Mouse (Mus musculus) limb, embryonic 14.5 days (tissue): ENCODE measurements around the gene Mospd3. TPM values are rescaled to one million over a fixed set of nuclear protein-coding genes. Genes with fewer than 3 reads are reported as not detected.

Source experiments
- ATAC-seq: fragments of 200-750 bp; cut with Nextera tagmentation; 2 replicates; pipeline ENCODE4 v1.8.0; 2017; ENCODE audit warnings: low read depth, moderate number of reproducible peaks, moderate TSS enrichment; ENCODE audit not compliant: low FRiP score
- DNase-seq: peaks from one replicate; pipeline ENCODE4 v3.0.0-alpha.2; 2015; ENCODE audit warnings: low spot score
- H3K27ac ChIP-seq: fragments of 300-500 bp; sonication (generic); replicated peaks from 2 replicates; pipeline ENCODE4 v1.5.1; 2014; ENCODE audit warnings: low read depth, mild to moderate bottlenecking, low read length, moderate library complexity, mixed read lengths
- H3K27me3 ChIP-seq: fragments of 300-500 bp; sonication (generic); 2 replicates; pipeline ENCODE4 v1.6.1; 2014; ENCODE audit warnings: low read length, mixed read lengths; ENCODE audit not compliant: control insufficient read depth, insufficient read depth
- H3K36me3 ChIP-seq: fragments of 300-500 bp; sonication (generic); 2 replicates; pipeline ENCODE4 v1.6.1; 2014; ENCODE audit warnings: mild to moderate bottlenecking, low read length, moderate library complexity, mixed read lengths; ENCODE audit not compliant: control insufficient read depth, insufficient read depth
- H3K4me1 ChIP-seq: fragments of 300-500 bp; sonication (generic); 2 replicates; pipeline ENCODE4 v1.6.1; 2014; ENCODE audit warnings: antibody characterized with exemption, low read length, mixed read lengths; ENCODE audit not compliant: control insufficient read depth, insufficient read depth
- H3K4me2 ChIP-seq: fragments of 300-500 bp; sonication (generic); replicated peaks from 2 replicates; pipeline ENCODE4 v1.6.1; 2014; ENCODE audit warnings: low read depth, mild to moderate bottlenecking, low read length, moderate library complexity; ENCODE audit not compliant: severe bottlenecking
- H3K4me3 ChIP-seq: fragments of 300-500 bp; sonication (generic); replicated peaks from 2 replicates; pipeline ENCODE4 v1.5.1; 2014; ENCODE audit warnings: low read length
- H3K9ac ChIP-seq: fragments of 300-500 bp; sonication (generic); 2 replicates; pipeline ENCODE4 v1.6.1; 2014; ENCODE audit warnings: mild to moderate bottlenecking, low read depth, low read length, moderate library complexity; ENCODE audit not compliant: severe bottlenecking
- H3K9me3 ChIP-seq: fragments of 300-500 bp; sonication (generic); 2 replicates; pipeline ENCODE4 v1.6.1; 2016; ENCODE audit warnings: low read length; ENCODE audit not compliant: control insufficient read depth
- POLR2A ChIP-seq: fragments of 200-500 bp; IDR thresholded peaks from 2 replicates; pipeline ENCODE4 v1.8.0; 2012; ENCODE audit warnings: inconsistent platforms, mild to moderate bottlenecking, moderate library complexity, borderline replicate concordance; ENCODE audit not compliant: insufficient read depth, insufficient read length; ENCODE audit errors: extremely low read depth
- whole genome bisulfite sequencing: fragments of 180-500 bp; shearing (Covaris S2); extraction: QIAGEN DNeasy Blood & Tissue Kit; methylation state at CpG from one replicate; pipeline ENCODE4 v1.1.7; 2014; 5-methylcytosine and 5-hydroxymethylcytosine counted together
- polyA plus RNA-seq, 2 experiments: library from polyadenylated mRNA; depleted of rRNA in 1 of 2; stranded (reverse) in 1 of 2; unstranded in 1 of 2; fragments of >200 nt; fragmentation: Nextera tagmentation in 1 of 2; extraction: Ambion mirVana in 1 of 2; gene quantifications; 2 replicates each; pipeline versions ENCODE4 v1.2.1 to v1.2.3; 2012 to 2014

Mospd3 gene
- polyA plus RNA-seq, 2 experiments: 49.4 to 68.2 TPM

DNA sequence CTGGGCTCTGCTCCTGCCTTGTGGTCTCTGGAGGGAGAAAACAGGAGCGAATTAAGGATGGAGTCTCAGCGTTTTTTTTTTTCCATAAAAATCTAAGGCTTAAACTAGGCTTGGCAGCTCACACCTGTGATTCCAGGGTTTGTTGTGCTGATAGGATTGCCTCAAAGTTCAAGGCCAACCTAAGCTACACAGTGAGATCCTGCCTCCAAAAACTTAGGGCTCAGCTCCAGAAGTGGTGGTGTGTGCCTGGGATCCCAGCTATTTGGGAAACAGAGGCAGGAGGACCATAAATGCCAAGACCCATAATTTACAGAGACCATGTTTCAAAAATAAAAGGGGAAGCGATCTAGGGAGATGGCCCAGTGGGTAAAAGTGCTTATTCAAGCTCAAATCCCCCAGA is 8.4 kb upstream of the Mospd3 start:
- Histone ChIP-seq H3K9ac (no peak overlapping the region), H3K4me3 (peak overlapping the region; percentile 24), H3K9me3 (no peaks in the 10 kb centered on the region), H3K27me3 (no peaks in the 10 kb centered on the region), H3K4me2 (peak overlapping the region; percentile 70), H3K36me3 (peaks cover 27% of the 10 kb centered on the region), H3K4me1 (peaks cover 52% of the 10 kb centered on the region), H3K27ac (no peak overlapping the region)
- 33% methylated on average over 3 of the region's 3 CpGs for WGBS
- ATAC-seq: no peak
- no peak for TF ChIP-seq POLR2A
- no peak for DNase-seq

DNA sequence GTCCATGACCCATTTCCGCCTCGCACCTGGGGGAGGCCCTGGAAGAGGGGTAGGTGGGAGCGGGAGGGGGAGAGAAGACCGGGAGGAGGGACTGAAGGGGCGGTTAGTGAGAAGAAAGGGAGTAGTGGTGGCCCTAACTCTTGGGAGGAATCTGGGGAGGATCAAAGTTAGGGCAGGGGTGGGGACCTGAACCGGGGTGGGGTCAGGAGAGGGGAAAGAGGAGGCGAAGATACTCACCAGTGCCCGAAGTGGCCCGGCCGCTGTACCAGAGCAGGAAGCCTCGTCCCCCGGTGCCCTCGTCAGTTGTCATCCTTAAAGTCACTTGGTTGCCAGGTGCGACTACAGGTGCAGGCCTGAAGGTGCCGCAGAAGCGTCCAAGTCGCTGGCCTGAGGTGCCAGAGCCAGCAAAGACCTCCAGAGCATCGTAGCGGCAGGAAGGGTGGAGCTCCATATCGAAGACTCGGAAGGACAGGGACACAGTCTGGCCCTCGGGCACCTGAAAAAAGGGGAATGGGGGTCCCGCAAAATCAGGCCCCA is 7.9 kb upstream of the Mospd3 start:
- peak overlapping the region; percentile 70 for H3K4me2 ChIP-seq
- peak overlapping the region; percentile 44 for H3K9ac ChIP-seq
- H3K4me1 ChIP-seq: peaks cover 53% of the 10 kb centered on the region
- H3K4me3 ChIP-seq: peak overlapping the region; percentile 24
- H3K36me3 ChIP-seq: peaks cover 27% of the 10 kb centered on the region
- 14% methylated on average over 22 of the region's 23 CpGs for WGBS
- no peak overlapping the region for H3K27ac ChIP-seq
- no peak for TF ChIP-seq POLR2A
- H3K9me3 ChIP-seq: no peaks in the 10 kb centered on the region
- ATAC-seq: no peak
- no peak for DNase-seq
- no peaks in the 10 kb centered on the region for H3K27me3 ChIP-seq

DNA sequence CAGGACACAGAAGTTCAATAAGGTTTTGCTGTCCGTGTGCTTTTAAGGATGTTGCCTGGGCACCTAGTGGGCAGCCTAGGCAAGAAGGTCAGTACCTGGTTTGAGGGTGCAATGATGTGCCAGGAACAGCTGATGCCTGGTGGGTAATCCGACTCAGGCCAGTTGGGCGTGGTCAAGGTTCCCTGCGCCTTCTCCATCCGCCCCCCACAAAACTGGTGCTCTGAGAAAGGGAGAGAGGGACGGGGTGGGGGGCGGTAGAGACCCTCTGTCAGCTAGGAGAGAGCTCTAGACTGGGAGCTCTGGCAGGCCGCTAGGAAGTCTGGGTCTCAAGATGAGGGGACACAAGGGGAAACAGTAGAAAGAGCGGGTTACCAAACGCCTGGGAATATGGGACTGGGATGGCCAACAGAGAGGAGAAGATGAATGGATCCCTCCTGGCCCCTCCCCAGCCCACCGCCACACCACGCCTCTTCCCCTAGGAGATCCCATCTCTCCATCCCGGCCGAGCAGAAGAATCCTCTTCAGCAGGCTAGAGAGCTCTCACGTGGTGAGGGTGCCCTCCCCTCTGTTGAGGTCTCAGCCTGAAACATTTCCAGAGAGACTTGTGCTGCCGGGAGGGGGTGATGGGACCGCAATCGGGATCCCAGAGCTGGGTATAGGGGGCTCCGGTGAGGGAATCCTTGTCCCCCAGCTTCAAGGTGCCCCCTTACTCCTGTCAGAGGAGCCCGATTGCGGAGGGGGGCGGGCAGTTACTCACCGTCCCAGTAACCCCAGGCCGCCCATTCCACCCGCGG is 7.2 kb upstream of the Mospd3 start:
- H3K27me3 ChIP-seq: no peaks in the 10 kb centered on the region
- peaks cover 27% of the 10 kb centered on the region for H3K36me3 ChIP-seq
- no peak overlapping the region for H3K27ac ChIP-seq
- no peak for DNase-seq
- peak overlapping the region; percentile 70 for H3K4me2 ChIP-seq
- WGBS: 24% methylated on average over 23 of the region's 26 CpGs
- peak overlapping the region; percentile 24 for H3K4me3 ChIP-seq
- TF ChIP-seq POLR2A: no peak
- H3K9me3 ChIP-seq: no peaks in the 10 kb centered on the region
- peak overlapping the region; percentile 44 for H3K9ac ChIP-seq
- ATAC-seq: no peak
- H3K4me1 ChIP-seq: peaks cover 52% of the 10 kb centered on the region

DNA sequence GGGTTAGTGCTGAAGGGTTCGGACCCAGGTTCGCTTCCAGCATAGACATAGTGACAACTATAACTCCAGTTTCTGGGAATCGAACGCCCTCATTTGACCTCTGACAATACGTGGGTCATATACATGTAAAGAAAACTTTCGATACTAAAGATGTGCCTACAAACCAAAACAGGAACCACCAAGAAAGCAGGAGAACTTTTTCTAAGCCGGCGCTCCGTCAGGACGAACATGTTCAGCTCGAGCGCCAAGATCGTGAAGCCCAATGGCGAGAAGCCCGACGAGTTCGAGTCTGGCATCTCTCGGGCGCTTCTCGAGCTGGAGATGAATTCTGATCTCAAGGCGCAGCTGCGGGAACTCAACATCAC is 489 bp upstream of the Mospd3 start:
- DNase-seq (peak; percentile 35), ATAC-seq (no peak; the same call in 1 of the 2 replicates)
- peak overlapping the region; percentile 59 for H3K27ac ChIP-seq
- H3K9me3 ChIP-seq: no peaks in the 10 kb centered on the region
- H3K27me3 ChIP-seq: no peaks in the 10 kb centered on the region
- under 1% methylated on average over 22 of the region's 22 CpGs for WGBS
- no peak for TF ChIP-seq POLR2A
- peak overlapping the region; percentile 78 for H3K4me3 ChIP-seq
- H3K4me1 ChIP-seq: peaks cover 20% of the 10 kb centered on the region
- peak overlapping the region; percentile 95 for H3K4me2 ChIP-seq
- peak overlapping the region; percentile 52 for H3K9ac ChIP-seq
- H3K36me3 ChIP-seq: peaks cover 21% of the 10 kb centered on the region

DNA sequence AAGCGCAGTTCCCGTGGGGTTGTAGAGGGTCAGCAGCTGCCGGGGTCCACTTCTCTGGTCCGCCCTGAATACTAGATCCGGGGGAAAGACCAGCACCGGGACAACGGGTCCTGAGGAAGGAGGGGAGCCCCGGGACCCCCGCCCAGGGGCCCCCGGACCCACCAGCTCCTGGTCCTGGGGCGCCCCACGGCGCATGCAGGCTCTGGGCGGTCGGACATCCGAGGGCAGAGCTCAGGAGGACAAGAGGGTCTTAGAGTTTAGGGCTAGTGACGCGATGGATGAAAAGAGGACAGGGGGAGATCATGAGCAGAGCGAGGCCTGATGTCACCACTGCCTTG is 608 bp downstream of the Mospd3 start:
- Histone ChIP-seq H3K27ac (peak overlapping the region; percentile 59), H3K4me3 (peak overlapping the region; percentile 78), H3K36me3 (peaks cover 13% of the 10 kb centered on the region; the same call in 1 of the 2 replicates), H3K4me1 (peaks cover 20% of the 10 kb centered on the region), H3K9ac (peak overlapping the region; percentile 79), H3K27me3 (no peaks in the 10 kb centered on the region), H3K4me2 (peak overlapping the region; percentile 95), H3K9me3 (no peaks in the 10 kb centered on the region)
- DNase-seq (no peak), ATAC-seq (no peak; the same call in 1 of the 2 replicates)
- 2% methylated on average over 16 of the region's 19 CpGs for WGBS
- TF ChIP-seq POLR2A: no peak
